ENCODE assay signal across 32 mouse cellular contexts in the genomic region with DNA sequence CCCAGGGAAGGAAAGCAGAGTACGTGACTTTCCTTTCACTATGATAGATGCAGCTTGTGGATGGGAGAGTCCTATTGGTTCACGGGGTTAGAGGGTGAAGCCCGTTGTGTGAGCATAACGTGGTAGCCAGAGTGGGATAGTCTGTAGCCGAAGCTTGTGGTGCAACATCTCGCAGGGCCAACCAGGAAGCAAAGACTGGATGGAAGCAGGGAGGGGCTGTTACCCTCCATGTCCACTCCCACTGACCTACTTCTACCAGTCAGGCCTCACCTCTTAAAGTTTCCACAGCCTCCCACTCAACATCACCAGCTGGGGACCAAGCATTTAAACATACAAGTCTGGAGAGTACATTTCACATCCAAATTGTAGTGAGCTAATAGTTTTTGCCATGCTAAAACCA. TPM values are rescaled to one million over a fixed set of nuclear protein-coding genes. Genes with fewer than 3 reads are reported as not detected.
DNase-seq lines count a peak whose midpoint lies in the region; ATAC-seq lines count a peak whose summit lies in the region.
"Had no signal": no experiment of that assay in that cellular context is flagged by ENCODE, and none has a peak within 500 bp of the region (broad histone marks: within the 10 kb centered on the region; RNA-seq: fewer than 3 reads in every experiment).

No protein-coding gene starts in this region.

- 0 out of 2 replicates have a peak, but pooled peaks cover 4% of the 10 kb centered on the region for H3K9me3 ChIP-seq in forebrain, embryonic 14.5 days (replicated peaks; ENCODE audit: control insufficient read depth, low read length)
- H3K9me3 ChIP-seq: hindbrain, embryonic 12.5 days; limb, embryonic 12.5 days had no signal

- no peak for ATAC-seq in forebrain, embryonic 14.5 days
- ATAC-seq: liver, postnatal 0 days had no signal

- H3K27me3 ChIP-seq in forebrain, embryonic 14.5 days (replicated peaks; ENCODE audit: control insufficient read depth, insufficient read depth, low read length): no peaks in the 10 kb centered on the region
- H3K27me3 ChIP-seq: hindbrain, embryonic 12.5 days; limb, embryonic 12.5 days; midbrain, embryonic 12.5 days had no signal

- intact Hi-C loops in heart, postnatal 14 days (cut with DNase I): loop anchor here (5.0 kb wide), 2 partner anchors 83 to 103 kb away; no protein-coding TSS in a partner anchor

- H3K27ac ChIP-seq in forebrain, embryonic 14.5 days (ENCODE audit: low read depth, low read length): no peak overlapping the region
- H3K27ac ChIP-seq: hindbrain, embryonic 12.5 days; layer of hippocampus, adult 2 months; limb, embryonic 12.5 days; midbrain, embryonic 12.5 days had no signal

- WGBS in forebrain, embryonic 14.5 days: 93% methylated on average over 6 of the region's 6 CpGs

- no peaks in the 10 kb centered on the region for H3K4me1 ChIP-seq in forebrain, embryonic 14.5 days (ENCODE audit: control insufficient read depth, insufficient read depth, low read length)
- H3K4me1 ChIP-seq: hindbrain, embryonic 12.5 days had no signal

- DNase-seq in adrenal gland, adult 2 months: peak; percentile 40
- no peak for DNase-seq in adrenal gland, postnatal 14 days
- DNase-seq in heart, adult 9 months (ENCODE audit: low spot score in 2 of 2): peak; percentile 42 to 46
- DNase-seq in heart, postnatal 14 days: no peak
- DNase-seq in Muller cell, postnatal 12 days (ENCODE audit: inconsistent ontology term): peak; percentile 36
- peak; percentile 36 for DNase-seq in lung, postnatal 14 days
- DNase-seq in thymus, postnatal 14 days: no peak
- DNase-seq in forebrain, embryonic 14.5 days (ENCODE audit: low spot score): no peak
- DNase-seq: adrenal gland, postnatal 25 days; cerebellum, adult 9-11 months; kidney, adult 18-20 months; kidney, postnatal 25 days; layer of hippocampus, postnatal 36 days; liver, postnatal 0 days; right cerebral cortex, postnatal 14 days; spleen, adult 18-20 months had no signal

- no peak overlapping the region for H3K4me2 ChIP-seq in forebrain, embryonic 14.5 days (ENCODE audit: low read length)
- H3K4me2 ChIP-seq: hindbrain, embryonic 12.5 days; limb, embryonic 12.5 days; liver, embryonic 11.5 days; midbrain, embryonic 12.5 days had no signal

- H3K36me3 ChIP-seq in forebrain, embryonic 14.5 days (ENCODE audit: control insufficient read depth, insufficient read depth, low read length): no peaks in the 10 kb centered on the region
- H3K36me3 ChIP-seq: hindbrain, embryonic 12.5 days; limb, embryonic 12.5 days; midbrain, embryonic 12.5 days had no signal

- no peak overlapping the region for H3K4me3 ChIP-seq in forebrain, embryonic 14.5 days (ENCODE audit: low read depth, low read length)
- H3K4me3 ChIP-seq: hindbrain, embryonic 12.5 days; layer of hippocampus, adult 2 months; limb, embryonic 12.5 days; midbrain, embryonic 12.5 days had no signal

- no peak overlapping the region for H3K9ac ChIP-seq in forebrain, embryonic 14.5 days (ENCODE audit: low read length)
- H3K9ac ChIP-seq: hindbrain, embryonic 12.5 days; limb, embryonic 12.5 days; liver, postnatal 0 days; midbrain, embryonic 12.5 days had no signal

RNA-seq across cellular contexts. Expression of a gene that starts 31.7 kb away (rescaled TPM):
- total RNA-seq in adrenal gland, adult 2 months (2021): not detected
- not detected in 2 replicates for polyA plus RNA-seq in adrenal gland, adult 2 months (2012; rRNA removed)
- total RNA-seq in adrenal gland, postnatal 14 days (2021): not detected in 2 replicates
- total RNA-seq in heart, postnatal 14 days (2021): not detected
- polyA plus RNA-seq in forebrain, embryonic 14.5 days (2014; fragmentation: Nextera tagmentation; extraction: Ambion mirVana): not detected in 2 replicates
- total RNA-seq: common myeloid progenitor, adult 5-6 weeks; granulocyte monocyte progenitor cell, adult 5-6 weeks; layer of hippocampus, postnatal 36 days; left cerebral cortex, postnatal 10 days; megakaryocyte progenitor cell, adult 5-6 weeks; monocyte, adult 5-6 weeks; neutrophil, adult 5-6 weeks had no signal
- polyA plus RNA-seq: brain, embryonic 14.5 days; embryonic facial prominence, embryonic 11.5 days; forebrain, embryonic 11.5 days; heart, postnatal 0 days; hindbrain, embryonic 12.5 days; limb, embryonic 12.5 days; liver, embryonic 11.5 days; liver, postnatal 0 days; midbrain, embryonic 12.5 days; thymus, postnatal 0 days had no signal

Comparison
In these comparisons a context has a peak if more than half of its experiments do, and no peak if none do; other contexts are left out.
1. DNase-seq: peak in adrenal gland, adult 2 months (single experiment), heart, adult 9 months (2 of 2), Muller cell, postnatal 12 days (single experiment) and lung, postnatal 14 days (single experiment); none in adrenal gland, postnatal 14 days (single experiment), heart, postnatal 14 days (0 of 2), thymus, postnatal 14 days (single experiment) and forebrain, embryonic 14.5 days (single experiment).